Mouse (Mus musculus) olfactory bulb, adult 2 months (tissue): ENCODE results near the gene Tnk2. TPM values are rescaled to one million over a fixed set of nuclear protein-coding genes. Genes with fewer than 3 reads are reported as not detected.

Source experiments
- H3K27ac ChIP-seq: fragments of 200-500 bp; 2 replicates; pipeline ENCODE4 v1.5.1; 2012; ENCODE audit warnings: low read depth, low read length; ENCODE audit not compliant: insufficient read depth
- H3K4me1 ChIP-seq: fragments of 200-500 bp; 2 replicates; pipeline ENCODE4 v1.6.1; 2012; ENCODE audit warnings: low read length; ENCODE audit not compliant: control insufficient read depth, insufficient read depth
- H3K4me3 ChIP-seq: fragments of 200-500 bp; 2 replicates; pipeline ENCODE4 v1.5.1; 2012; ENCODE audit warnings: mild to moderate bottlenecking, low read depth, low read length, moderate library complexity; ENCODE audit not compliant: insufficient read depth
- CTCF ChIP-seq: fragments of 200-500 bp; IDR thresholded peaks from 2 replicates; pipeline ENCODE4 v1.5.1; 2012; ENCODE audit warnings: low read depth, mild to moderate bottlenecking, low read length, moderate library complexity; ENCODE audit not compliant: insufficient read depth
- POLR2A ChIP-seq: fragments of 200-500 bp; IDR thresholded peaks from 2 replicates; pipeline ENCODE4 v1.6.1; 2012; ENCODE audit warnings: mild to moderate bottlenecking, low read depth, low read length, moderate library complexity; ENCODE audit not compliant: insufficient read depth
- WGBS: fragments of 180-500 bp; shearing (Covaris S2); methylation state at CpG from one replicate; pipeline ENCODE4 v1.1.7; 2018; 5-methylcytosine and 5-hydroxymethylcytosine counted together
- polyA plus RNA-seq: library from polyadenylated mRNA; stranded (reverse); fragments of >200 nt; gene quantifications from 2 replicates; pipeline ENCODE4 v1.2.4, GENCODE M21; 2012; ENCODE audit warnings: low replicate concordance; ENCODE audit not compliant: missing spikeins, insufficient read depth, insufficient read length

Gene Tnk2
- polyA plus RNA-seq, result not detected in 2 replicates

GRCm38 (mm10) chr16:32643661-32644061 is at the start of gene Tnk2:
Tnk2 (plus strand) TSS chr16:32643874.
- TF ChIP-seq POLR2A (peak; percentile 88), CTCF (no peak)
- WGBS, result 9% methylated on average over 40 of the region's 40 CpGs
- peak within 1 kb of the TSS; percentile 18; the same call in 1 of the 2 replicates for H3K27ac ChIP-seq
- peaks cover 23% of the 10 kb centered on the region for H3K4me1 ChIP-seq
- peak within 1 kb of the TSS; percentile 62 for H3K4me3 ChIP-seq

- Histone ChIP-seq H3K4me3 (no peak overlapping the region), H3K4me1 (peaks cover 3% of the 10 kb centered on the region; the same call in 1 of the 2 replicates), H3K27ac (no peak overlapping the region)
- no peak for TF ChIP-seq CTCF
- TF ChIP-seq POLR2A, result no peak
- WGBS, result 80% methylated on average over 5 of the region's 5 CpGs
Observed at GRCm38 (mm10) chr16:32593916-32594315, 49.8 kb upstream of the Tnk2 start.

GRCm38 (mm10) chr16:32594701-32595100 is 49.0 kb upstream of the Tnk2 start:
- 88% methylated on average over 5 of the region's 5 CpGs for WGBS
- Histone ChIP-seq H3K4me1 (peaks cover 3% of the 10 kb centered on the region; the same call in 1 of the 2 replicates), H3K4me3 (no peak overlapping the region), H3K27ac (no peak overlapping the region)
- TF ChIP-seq POLR2A, result no peak
- no peak for TF ChIP-seq CTCF

- no peak for TF ChIP-seq CTCF
- no peak for TF ChIP-seq POLR2A
- 92% methylated on average over 10 of the region's 10 CpGs for WGBS
- Histone ChIP-seq H3K4me1 (peaks cover 3% of the 10 kb centered on the region; the same call in 1 of the 2 replicates), H3K4me3 (no peak overlapping the region), H3K27ac (no peak overlapping the region)
Observed at GRCm38 (mm10) chr16:32595142-32595855, 48.4 kb upstream of the Tnk2 start.

- WGBS, result 35% methylated on average over 4 of the region's 4 CpGs
Observed at GRCm38 (mm10) chr16:32597909-32598381, 45.7 kb upstream of the Tnk2 start.

GRCm38 (mm10) chr16:32599151-32599550 is 44.5 kb upstream of the Tnk2 start:
- TF ChIP-seq POLR2A, result no peak
- Histone ChIP-seq H3K27ac (no peak overlapping the region), H3K4me1 (peaks cover 3% of the 10 kb centered on the region; the same call in 1 of the 2 replicates), H3K4me3 (no peak overlapping the region)
- WGBS, result 89% methylated on average over 1 of the region's 1 CpGs

More at GRCm38 (mm10) chr16:32597909-32598381, 45.7 kb upstream of the Tnk2 start:
- Histone ChIP-seq H3K27ac (no peak overlapping the region), H3K4me3 (no peak overlapping the region), H3K4me1 (peaks cover 3% of the 10 kb centered on the region; the same call in 1 of the 2 replicates)
- no peak for TF ChIP-seq POLR2A
- TF ChIP-seq CTCF, result no peak

- H3K4me1 ChIP-seq, result peaks cover 3% of the 10 kb centered on the region; the same call in 1 of the 2 replicates
- no peak for TF ChIP-seq POLR2A
- TF ChIP-seq CTCF, result no peak
- H3K27ac ChIP-seq, result no peak overlapping the region
- no peak overlapping the region for H3K4me3 ChIP-seq
- WGBS, result 92% methylated on average over 3 of the region's 3 CpGs
Observed at GRCm38 (mm10) chr16:32602193-32602685, 41.4 kb upstream of the Tnk2 start.

GRCm38 (mm10) chr16:32607562-32608343 is 35.9 kb upstream of the Tnk2 start:
- peaks cover 3% of the 10 kb centered on the region; the same call in 1 of the 2 replicates for H3K4me1 ChIP-seq
- no peak overlapping the region for H3K4me3 ChIP-seq
- 71% methylated on average over 7 of the region's 7 CpGs for WGBS
- TF ChIP-seq CTCF (no peak), POLR2A (no peak)
- H3K27ac ChIP-seq, result no peak overlapping the region

- Histone ChIP-seq H3K4me3 (peak overlapping the region; percentile 91), H3K4me1 (peaks cover 3% of the 10 kb centered on the region; the same call in 1 of the 2 replicates), H3K27ac (peak overlapping the region; percentile 78)
- 11% methylated on average over 8 of the region's 8 CpGs for WGBS
- TF ChIP-seq POLR2A, result no peak
Observed at GRCm38 (mm10) chr16:32608344-32608711, 35.3 kb upstream of the Tnk2 start.
